Mouse (Mus musculus) G1E (cell line): ENCODE data around the gene Serpina5.

Experiments
- CTCF ChIP-seq: IDR thresholded peaks from 2 replicates; pipeline ENCODE4 v1.5.1; 2012; ENCODE audit warnings: low read depth, low read length, inconsistent platforms, mixed read lengths
- GATA1 ChIP-seq: IDR thresholded peaks from 2 replicates; pipeline ENCODE4 v1.6.1; 2012; ENCODE audit warnings: borderline replicate concordance, low read length, inconsistent platforms, mixed read lengths
- GATA2 ChIP-seq: IDR thresholded peaks from 2 replicates; pipeline ENCODE4 v1.6.1; 2012; ENCODE audit warnings: low read depth, low read length, inconsistent platforms, borderline replicate concordance
- POLR2AphosphoS5 ChIP-seq: IDR thresholded peaks from 2 replicates; pipeline ENCODE4 v1.6.1; 2012; ENCODE audit warnings: low read depth, low read length, inconsistent platforms; ENCODE audit not compliant: insufficient replicate concordance
- TAL1 ChIP-seq: conservative IDR thresholded peaks from 2 replicates; pipeline ENCODE4 v1.6.1; 2012; ENCODE audit warnings: low read depth, low read length, inconsistent platforms, mixed read lengths

DNA sequence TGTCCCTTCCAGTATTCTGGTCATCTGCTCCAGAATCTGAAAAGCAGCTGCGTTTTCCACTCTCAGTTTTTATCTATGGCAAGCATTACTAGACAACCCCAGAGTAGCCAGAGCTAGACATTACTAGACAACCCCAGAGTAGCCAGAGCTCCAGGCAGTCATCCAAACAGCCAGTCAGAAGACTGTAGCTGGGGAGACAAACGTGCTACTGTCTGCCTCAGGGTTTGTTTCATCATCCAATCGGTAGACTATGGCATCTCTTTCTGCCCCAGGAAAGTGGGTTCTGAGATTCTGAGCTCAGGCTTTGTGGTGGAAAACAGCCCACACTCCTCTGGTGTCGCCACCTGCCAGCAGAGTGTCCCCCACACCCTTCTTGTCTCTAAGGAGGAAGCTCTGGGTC lies 33.4 kb upstream of the Serpina5 start:
- TF ChIP-seq CTCF (no peak), GATA1 (no peak), TAL1 (no peak), GATA2 (no peak), POLR2AphosphoS5 (no peak)
